Mouse (Mus musculus): ENCODE measurements around the gene Wsb2. TPM values are rescaled to one million over a fixed set of nuclear protein-coding genes. Genes with fewer than 3 reads are reported as not detected.
"Not testable (repeated sequence)": the region's sequence is repeated elsewhere in the genome, so short reads cannot be mapped to it uniquely, and the experiment has no call there.

The Wsb2 gene
- polyA plus RNA-seq, 2 experiments: 59.5 to 69.4 TPM

GRCm38 (mm10) chr5:117376331-117376761 lies 19.2 kb downstream of the Wsb2 start:
- no peak for DNase-seq (ENCODE audit: low spot score)
- no peak for ATAC-seq (ENCODE audit: low FRiP score, low read depth)
- 73% methylated on average over 11 of the region's 11 CpGs for WGBS
- H3K36me3 ChIP-seq (ENCODE audit: control insufficient read depth, insufficient read depth, low read length): peaks cover 77% of the 10 kb centered on the region
- no peaks in the 10 kb centered on the region for H3K27me3 ChIP-seq (ENCODE audit: control insufficient read depth, insufficient read depth, low read length)
- H3K4me2 ChIP-seq (replicated peaks; ENCODE audit: low read depth, low read length, severe bottlenecking): no peak overlapping the region
- no peaks in the 10 kb centered on the region for H3K9me3 ChIP-seq (ENCODE audit: control insufficient read depth, low read length)
- H3K9ac ChIP-seq (ENCODE audit: low read depth, low read length, severe bottlenecking): no peak overlapping the region
- H3K27ac ChIP-seq (replicated peaks; ENCODE audit: low read depth, low read length): no peak overlapping the region
- TF ChIP-seq POLR2A (IDR thresholded peaks at IDR 0.05; ENCODE audit: borderline replicate concordance, extremely low read depth, insufficient read depth, insufficient read length): no peak
- no peak overlapping the region for H3K4me3 ChIP-seq (replicated peaks; ENCODE audit: low read length)
- no peaks in the 10 kb centered on the region for H3K4me1 ChIP-seq (ENCODE audit: control insufficient read depth, insufficient read depth, low read length)

- not testable (repeated sequence) for H3K9me3 ChIP-seq (ENCODE audit: control insufficient read depth, low read length); H3K27ac ChIP-seq (replicated peaks; ENCODE audit: low read depth, low read length); ATAC-seq (ENCODE audit: low FRiP score, low read depth); H3K4me2 ChIP-seq (replicated peaks; ENCODE audit: low read depth, low read length, severe bottlenecking); DNase-seq (ENCODE audit: low spot score); H3K9ac ChIP-seq (ENCODE audit: low read depth, low read length, severe bottlenecking); H3K27me3 ChIP-seq (ENCODE audit: control insufficient read depth, insufficient read depth, low read length); H3K4me3 ChIP-seq (replicated peaks; ENCODE audit: low read length); H3K4me1 ChIP-seq (ENCODE audit: control insufficient read depth, insufficient read depth, low read length)
- peaks cover 75% of the 10 kb centered on the region for H3K36me3 ChIP-seq (ENCODE audit: control insufficient read depth, insufficient read depth, low read length)
- WGBS: 90% methylated on average over 14 of the region's 14 CpGs
Measured at GRCm38 (mm10) chr5:117377731-117378130, 20.6 kb downstream of the Wsb2 start.

- H3K27me3 ChIP-seq (ENCODE audit: control insufficient read depth, insufficient read depth, low read length): no peaks in the 10 kb centered on the region
- H3K36me3 ChIP-seq (ENCODE audit: control insufficient read depth, insufficient read depth, low read length): peaks cover 80% of the 10 kb centered on the region
- no peak overlapping the region for H3K4me3 ChIP-seq (replicated peaks; ENCODE audit: low read length)
- no peak for TF ChIP-seq POLR2A (IDR thresholded peaks at IDR 0.05; ENCODE audit: borderline replicate concordance, extremely low read depth, insufficient read depth, insufficient read length)
- H3K9me3 ChIP-seq (ENCODE audit: control insufficient read depth, low read length): no peaks in the 10 kb centered on the region
- H3K9ac ChIP-seq (ENCODE audit: low read depth, low read length, severe bottlenecking): no peak overlapping the region
- DNase-seq (ENCODE audit: low spot score) (no peak), ATAC-seq (ENCODE audit: low FRiP score, low read depth) (no peak)
- H3K27ac ChIP-seq (replicated peaks; ENCODE audit: low read depth, low read length): no peak overlapping the region
- H3K4me1 ChIP-seq (ENCODE audit: control insufficient read depth, insufficient read depth, low read length): no peaks in the 10 kb centered on the region
- no peak overlapping the region for H3K4me2 ChIP-seq (replicated peaks; ENCODE audit: low read depth, low read length, severe bottlenecking)
- 76% methylated on average over 4 of the region's 4 CpGs for WGBS
Measured at GRCm38 (mm10) chr5:117380199-117380598, 23.1 kb downstream of the Wsb2 start.

DNA sequence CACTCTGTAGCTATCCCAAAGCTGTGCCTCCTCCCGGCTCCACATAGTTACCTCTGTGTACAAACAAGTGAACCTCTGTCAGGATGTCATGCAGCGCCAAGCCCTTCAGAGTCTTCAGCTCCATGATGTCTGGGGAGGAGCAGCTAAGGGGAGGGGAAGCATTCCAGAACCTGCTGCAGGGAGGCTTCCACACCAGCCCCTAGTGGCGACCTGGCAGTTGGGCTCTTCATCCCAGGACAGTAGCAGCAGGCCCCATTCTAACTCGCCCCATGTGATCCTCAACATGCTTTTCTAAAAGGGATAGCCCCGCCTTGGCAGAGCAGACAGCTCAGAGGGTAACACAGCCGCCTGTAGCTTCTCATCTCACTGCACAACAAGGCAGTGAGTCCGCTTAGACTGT lies 24.7 kb downstream of the Wsb2 start:
- TF ChIP-seq POLR2A (IDR thresholded peaks at IDR 0.05; ENCODE audit: borderline replicate concordance, extremely low read depth, insufficient read depth, insufficient read length): no peak
- Histone ChIP-seq H3K9ac (ENCODE audit: low read depth, low read length, severe bottlenecking) (no peak overlapping the region), H3K27me3 (ENCODE audit: control insufficient read depth, insufficient read depth, low read length) (no peaks in the 10 kb centered on the region), H3K4me3 (replicated peaks; ENCODE audit: low read length) (no peak overlapping the region), H3K36me3 (ENCODE audit: control insufficient read depth, insufficient read depth, low read length) (peaks cover 75% of the 10 kb centered on the region), H3K4me2 (replicated peaks; ENCODE audit: low read depth, low read length, severe bottlenecking) (no peak overlapping the region), H3K27ac (replicated peaks; ENCODE audit: low read depth, low read length) (no peak overlapping the region), H3K4me1 (ENCODE audit: control insufficient read depth, insufficient read depth, low read length) (no peaks in the 10 kb centered on the region), H3K9me3 (ENCODE audit: control insufficient read depth, low read length) (no peaks in the 10 kb centered on the region)
- DNase-seq (ENCODE audit: low spot score) (no peak), ATAC-seq (ENCODE audit: low FRiP score, low read depth) (no peak)
- WGBS: 80% methylated on average over 7 of the region's 7 CpGs

DNA sequence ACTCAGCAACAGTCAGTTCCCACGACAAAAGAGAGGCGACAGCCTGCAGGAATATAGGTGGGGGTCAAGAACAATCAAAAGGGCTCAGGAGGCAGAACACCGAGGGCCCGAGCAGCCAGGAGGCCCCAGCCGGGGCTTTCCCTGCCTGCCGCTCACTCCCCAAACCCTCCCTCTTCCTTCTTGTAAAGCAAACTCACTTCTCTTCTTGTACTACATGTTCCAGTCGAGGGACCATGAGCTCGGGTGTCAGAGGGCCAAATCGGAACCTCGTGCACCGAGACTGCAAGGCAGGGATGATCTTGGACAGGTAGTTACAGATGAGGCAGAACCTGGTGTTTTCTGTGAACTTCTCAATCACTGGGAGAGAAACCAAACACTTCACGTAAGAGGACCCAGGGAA lies 26.1 kb downstream of the Wsb2 start:
- Histone ChIP-seq H3K4me3 (replicated peaks; ENCODE audit: low read length) (no peak overlapping the region), H3K27me3 (ENCODE audit: control insufficient read depth, insufficient read depth, low read length) (no peaks in the 10 kb centered on the region), H3K36me3 (ENCODE audit: control insufficient read depth, insufficient read depth, low read length) (peaks cover 63% of the 10 kb centered on the region), H3K4me2 (replicated peaks; ENCODE audit: low read depth, low read length, severe bottlenecking) (no peak overlapping the region), H3K4me1 (ENCODE audit: control insufficient read depth, insufficient read depth, low read length) (peaks cover 1% of the 10 kb centered on the region; the same call in 1 of the 2 replicates), H3K9me3 (ENCODE audit: control insufficient read depth, low read length) (no peaks in the 10 kb centered on the region), H3K9ac (ENCODE audit: low read depth, low read length, severe bottlenecking) (no peak overlapping the region), H3K27ac (replicated peaks; ENCODE audit: low read depth, low read length) (no peak overlapping the region)
- 85% methylated on average over 12 of the region's 12 CpGs for WGBS
- ATAC-seq (ENCODE audit: low FRiP score, low read depth): no peak
- no peak for TF ChIP-seq POLR2A (IDR thresholded peaks at IDR 0.05; ENCODE audit: borderline replicate concordance, extremely low read depth, insufficient read depth, insufficient read length)
- no peak for DNase-seq (ENCODE audit: low spot score)

GRCm38 (mm10) chr5:117388296-117388751 lies 31.2 kb downstream of the Wsb2 start:
- H3K36me3 ChIP-seq (ENCODE audit: control insufficient read depth, insufficient read depth, low read length): peaks cover 22% of the 10 kb centered on the region
- peak; percentile 39 for DNase-seq (ENCODE audit: low spot score)
- H3K27ac ChIP-seq (replicated peaks; ENCODE audit: low read depth, low read length): no peak overlapping the region; the same call in 1 of the 2 replicates
- H3K4me1 ChIP-seq (ENCODE audit: control insufficient read depth, insufficient read depth, low read length): peaks cover 3% of the 10 kb centered on the region; the same call in 1 of the 2 replicates
- ATAC-seq (ENCODE audit: low FRiP score, low read depth): peak; percentile 26
- H3K9ac ChIP-seq (ENCODE audit: low read depth, low read length, severe bottlenecking): peak overlapping the region; percentile 76
- H3K4me2 ChIP-seq (replicated peaks; ENCODE audit: low read depth, low read length, severe bottlenecking): peak overlapping the region; percentile 54
- H3K4me3 ChIP-seq (replicated peaks; ENCODE audit: low read length): peak overlapping the region; percentile 59
- no peak for TF ChIP-seq POLR2A (IDR thresholded peaks at IDR 0.05; ENCODE audit: borderline replicate concordance, extremely low read depth, insufficient read depth, insufficient read length)
- WGBS: 10% methylated on average over 16 of the region's 16 CpGs
- no peaks in the 10 kb centered on the region for H3K27me3 ChIP-seq (ENCODE audit: control insufficient read depth, insufficient read depth, low read length)
- no peaks in the 10 kb centered on the region for H3K9me3 ChIP-seq (ENCODE audit: control insufficient read depth, low read length)
